Mouse (Mus musculus) hindbrain, embryonic 15.5 days (tissue): ENCODE results near the gene Begain. TPM values are rescaled to one million over a fixed set of nuclear protein-coding genes. Genes with fewer than 3 reads are reported as not detected.

Experiments used
- ATAC-seq: fragments of 200-750 bp; cut with Nextera tagmentation; 2 replicates; pipeline ENCODE4 v1.8.0; 2017; ENCODE audit warnings: low read depth, moderate number of reproducible peaks, moderate TSS enrichment; ENCODE audit not compliant: low FRiP score
- H3K27ac ChIP-seq: fragments of 300-500 bp; sonication (generic); replicated peaks from 2 replicates; pipeline ENCODE4 v1.5.1; 2015; ENCODE audit warnings: mild to moderate bottlenecking, inconsistent platforms
- H3K27me3 ChIP-seq: fragments of 300-500 bp; sonication (generic); 2 replicates; pipeline ENCODE4 v1.6.1; 2015; ENCODE audit warnings: control low read depth, inconsistent platforms
- H3K36me3 ChIP-seq: fragments of 300-500 bp; sonication (generic); 2 replicates; pipeline ENCODE4 v1.6.1; 2015; ENCODE audit warnings: control low read depth, inconsistent platforms
- H3K4me1 ChIP-seq: fragments of 300-500 bp; sonication (generic); replicated peaks from 2 replicates; pipeline ENCODE4 v1.6.1; 2015; ENCODE audit warnings: control low read depth, inconsistent platforms
- H3K4me2 ChIP-seq: fragments of 300-500 bp; sonication (generic); 2 replicates; pipeline ENCODE4 v1.6.1; 2015; ENCODE audit warnings: moderate library complexity, mild to moderate bottlenecking, inconsistent platforms
- H3K4me3 ChIP-seq: fragments of 300-500 bp; sonication (generic); 2 replicates; pipeline ENCODE4 v1.5.1; 2015; ENCODE audit warnings: mild to moderate bottlenecking, inconsistent platforms
- H3K9ac ChIP-seq: fragments of 300-500 bp; sonication (generic); 2 replicates; pipeline ENCODE4 v1.6.1; 2015; ENCODE audit warnings: inconsistent platforms
- H3K9me3 ChIP-seq: fragments of 300-500 bp; sonication (generic); 2 replicates; pipeline ENCODE4 v1.6.1; 2016; ENCODE audit warnings: control low read depth, inconsistent platforms
- WGBS: fragments of 180-500 bp; shearing (Covaris S2); methylation state at CpG from one replicate; pipeline ENCODE4 v1.1.7; 2015; 5-methylcytosine and 5-hydroxymethylcytosine counted together
- polyA plus RNA-seq: library from polyadenylated mRNA; unstranded; fragments of >200 nt; fragmentation: Nextera tagmentation; extraction: Ambion mirVana; gene quantifications from 2 replicates; pipeline ENCODE4 v1.2.1, GENCODE M21; 2015

Gene Begain
- 31.0 and 37.3 TPM in 2 replicates for polyA plus RNA-seq

DNA sequence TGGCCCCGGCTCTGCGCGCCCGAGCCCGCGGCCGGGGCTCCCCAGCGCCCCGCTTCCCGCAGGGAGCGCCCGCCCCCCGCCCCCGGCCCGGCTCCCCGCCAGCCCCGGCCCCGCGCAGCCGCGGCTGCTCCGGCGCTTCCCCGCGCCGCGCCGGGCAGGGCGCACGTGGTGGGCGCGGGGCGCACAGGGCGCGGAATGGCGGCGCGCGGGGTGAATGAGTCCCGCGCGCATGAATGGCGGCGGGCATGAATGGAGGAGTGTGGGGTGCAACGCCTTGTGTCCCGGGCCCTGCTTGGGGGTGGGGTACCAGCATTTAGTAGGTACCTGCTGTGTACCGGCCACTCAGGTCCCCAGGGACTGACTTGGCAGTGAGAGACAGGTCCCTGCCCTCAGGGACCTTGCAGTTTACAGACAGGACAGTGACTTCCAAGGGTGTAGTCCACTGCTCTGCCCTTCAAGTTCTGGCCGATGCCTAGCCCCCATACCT lies at the start of gene Begain:
TSS of gene Begain (minus strand) at position 51 of the 487 bp plus-strand sequence.
- ATAC-seq, result peak; percentile 67; the same call in 1 of the 2 replicates
- peaks cover 18% of the 10 kb centered on the region for H3K4me1 ChIP-seq
- no peaks in the 10 kb centered on the region for H3K9me3 ChIP-seq
- H3K4me2 ChIP-seq, result peak within 1 kb of the TSS; percentile 96
- peak within 1 kb of the TSS; percentile 78 for H3K9ac ChIP-seq
- H3K27ac ChIP-seq, result peak within 1 kb of the TSS; percentile 78
- H3K4me3 ChIP-seq, result peak within 1 kb of the TSS; percentile 64
- H3K36me3 ChIP-seq, result no peaks in the 10 kb centered on the region
- 4% methylated on average over 21 of the region's 48 CpGs for WGBS
- H3K27me3 ChIP-seq, result no peaks in the 10 kb centered on the region

DNA sequence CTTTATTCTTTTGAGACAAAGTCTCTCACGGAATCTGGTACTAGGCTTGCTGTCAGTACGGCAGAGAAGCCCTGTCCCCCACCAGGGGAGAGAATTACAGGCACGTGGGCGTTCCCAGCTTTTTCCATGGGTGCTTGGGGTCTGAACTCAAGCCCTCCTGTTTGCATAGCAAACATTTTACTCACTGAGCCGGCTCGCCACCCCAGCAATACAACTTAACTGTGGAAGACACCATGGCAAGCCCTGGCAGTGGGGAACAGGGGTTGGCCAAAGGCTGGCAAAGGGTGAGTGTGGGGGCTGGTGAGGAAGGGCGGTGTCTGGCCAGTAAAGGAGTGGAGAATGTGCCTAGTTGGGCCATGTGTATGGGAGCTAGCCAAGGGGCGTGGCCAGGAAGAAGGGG lies 47.7 kb upstream of the Begain start:
- no peaks in the 10 kb centered on the region for H3K36me3 ChIP-seq
- 75% methylated on average over 8 of the region's 8 CpGs for WGBS
- H3K9ac ChIP-seq, result no peak overlapping the region
- no peak for ATAC-seq
- peaks cover 12% of the 10 kb centered on the region for H3K4me1 ChIP-seq
- no peak overlapping the region for H3K27ac ChIP-seq
- no peaks in the 10 kb centered on the region for H3K9me3 ChIP-seq
- no peaks in the 10 kb centered on the region for H3K27me3 ChIP-seq
- no peak overlapping the region for H3K4me3 ChIP-seq
- H3K4me2 ChIP-seq, result no peak overlapping the region

DNA sequence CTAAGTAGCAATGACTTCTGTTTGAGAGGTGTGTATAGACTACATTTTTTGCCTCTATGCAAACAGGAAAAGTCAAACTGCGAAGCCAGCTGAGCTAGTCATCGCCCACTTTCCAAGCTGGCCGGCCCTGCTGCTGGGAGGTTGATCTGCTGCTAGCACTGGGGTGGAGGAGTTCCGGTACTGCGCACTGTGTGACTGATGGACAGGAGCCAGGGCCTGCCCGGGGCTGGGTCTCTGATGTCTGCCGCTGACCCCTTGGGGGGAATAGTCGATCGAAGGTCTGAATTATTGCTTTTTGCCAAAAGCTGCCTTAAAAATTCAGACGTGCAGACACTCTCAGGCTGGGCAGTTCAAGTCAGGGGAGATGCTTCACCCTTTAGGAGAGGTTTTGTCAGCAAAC lies 47.1 kb upstream of the Begain start:
- Histone ChIP-seq H3K27me3 (no peaks in the 10 kb centered on the region), H3K9ac (no peak overlapping the region), H3K36me3 (no peaks in the 10 kb centered on the region), H3K9me3 (no peaks in the 10 kb centered on the region), H3K4me1 (peaks cover 12% of the 10 kb centered on the region), H3K4me2 (no peak overlapping the region), H3K27ac (no peak overlapping the region), H3K4me3 (no peak overlapping the region)
- WGBS, result 71% methylated on average over 10 of the region's 10 CpGs
- ATAC-seq, result no peak

DNA sequence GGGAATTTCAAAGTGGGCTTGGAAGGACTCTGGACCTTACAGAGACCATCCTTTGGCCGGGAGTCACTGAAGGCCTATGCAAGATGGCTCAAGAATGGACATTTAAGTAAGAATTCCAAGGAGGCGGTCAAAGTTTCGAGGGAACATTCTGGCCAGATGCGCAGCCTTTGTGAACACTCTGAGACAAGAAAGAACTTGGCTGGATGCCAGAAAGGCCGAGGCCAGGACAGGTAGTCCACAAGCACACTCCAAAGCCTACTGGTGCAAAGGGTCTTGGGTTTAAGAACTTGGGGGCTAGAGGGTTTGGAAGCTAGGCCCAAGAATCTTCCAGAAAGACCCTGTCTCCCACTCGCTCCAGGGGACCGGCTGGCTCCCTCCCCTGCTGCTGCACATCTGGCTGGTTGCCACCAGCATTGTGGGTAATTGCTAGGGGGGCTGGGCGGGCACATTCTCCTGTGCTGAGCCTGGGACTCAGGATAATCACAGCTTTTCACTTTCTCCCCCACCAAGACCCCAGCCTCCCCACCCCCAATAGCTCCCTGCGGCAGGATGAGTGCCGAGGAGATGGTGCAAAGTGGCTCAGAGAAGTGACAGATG lies 45.1 kb upstream of the Begain start:
- ATAC-seq, result 0 out of 2 replicates have a peak, but pooled peaks have one; percentile 38
- H3K9ac ChIP-seq, result no peak overlapping the region
- no peak overlapping the region for H3K27ac ChIP-seq
- no peak overlapping the region for H3K4me2 ChIP-seq
- peaks cover 12% of the 10 kb centered on the region for H3K4me1 ChIP-seq
- no peaks in the 10 kb centered on the region for H3K36me3 ChIP-seq
- no peaks in the 10 kb centered on the region for H3K27me3 ChIP-seq
- H3K9me3 ChIP-seq, result no peaks in the 10 kb centered on the region
- WGBS, result 46% methylated on average over 10 of the region's 10 CpGs
- H3K4me3 ChIP-seq, result no peak overlapping the region

DNA sequence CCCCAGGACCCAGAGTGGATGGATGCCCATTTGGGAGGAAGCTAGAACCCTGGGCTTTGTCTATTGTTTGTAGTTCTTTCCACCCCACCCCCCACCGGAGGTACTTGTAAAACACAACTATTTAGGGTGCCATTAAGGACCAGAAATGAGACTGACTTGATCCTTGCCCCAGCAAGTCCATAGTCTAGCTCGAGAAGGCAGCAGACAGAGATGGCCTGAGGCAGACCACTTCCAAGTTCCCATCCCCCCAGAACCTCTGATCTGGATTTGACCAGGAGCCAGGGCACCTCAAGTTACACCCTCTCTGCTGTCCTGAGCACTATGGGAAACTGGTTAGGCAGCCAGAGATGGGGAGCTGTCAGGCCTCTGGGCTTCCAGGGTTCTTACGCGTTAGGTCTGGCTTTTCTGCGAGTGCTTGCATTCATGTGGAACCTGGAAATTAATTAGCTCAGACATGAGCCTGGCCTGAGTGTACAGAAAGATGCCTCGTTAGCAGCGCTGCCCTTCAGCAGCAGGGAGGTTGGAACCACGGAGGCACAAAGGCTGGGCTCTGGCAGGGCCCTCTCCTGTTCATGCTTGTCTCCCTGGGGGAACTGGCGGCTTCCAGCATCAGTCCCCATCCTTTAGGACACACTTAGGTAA lies 44.5 kb upstream of the Begain start:
- peak; percentile 23; the same call in 1 of the 2 replicates for ATAC-seq
- 43% methylated on average over 9 of the region's 9 CpGs for WGBS
- peaks cover 12% of the 10 kb centered on the region for H3K4me1 ChIP-seq
- H3K27ac ChIP-seq, result no peak overlapping the region
- H3K36me3 ChIP-seq, result no peaks in the 10 kb centered on the region
- H3K4me2 ChIP-seq, result no peak overlapping the region
- H3K9me3 ChIP-seq, result no peaks in the 10 kb centered on the region
- no peaks in the 10 kb centered on the region for H3K27me3 ChIP-seq
- no peak overlapping the region for H3K4me3 ChIP-seq
- H3K9ac ChIP-seq, result no peak overlapping the region

DNA sequence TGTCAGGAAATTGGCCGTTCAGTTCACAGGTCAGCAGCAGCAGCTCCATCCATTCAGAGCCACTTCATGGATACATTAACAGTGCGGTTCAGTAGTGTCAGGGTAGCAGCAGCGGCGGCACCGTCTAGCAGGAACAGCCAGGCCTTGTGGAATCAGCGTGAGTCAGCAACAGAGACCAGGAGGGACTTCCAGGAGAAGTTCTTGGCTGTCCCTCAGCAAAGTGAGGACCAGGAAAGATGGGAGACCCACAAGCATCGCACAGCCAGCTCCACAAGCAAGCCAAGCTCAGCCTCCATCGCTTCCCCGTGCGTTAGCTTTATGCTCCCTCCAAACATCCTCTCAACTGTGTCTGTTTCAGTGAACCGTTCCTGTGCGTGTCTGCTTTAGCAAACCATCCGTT lies 40.9 kb upstream of the Begain start:
- H3K36me3 ChIP-seq, result no peaks in the 10 kb centered on the region
- H3K27ac ChIP-seq, result no peak overlapping the region
- no peaks in the 10 kb centered on the region for H3K27me3 ChIP-seq
- H3K4me3 ChIP-seq, result no peak overlapping the region
- ATAC-seq, result no peak
- no peak overlapping the region for H3K4me2 ChIP-seq
- peaks cover 12% of the 10 kb centered on the region for H3K4me1 ChIP-seq
- 90% methylated on average over 13 of the region's 13 CpGs for WGBS
- H3K9ac ChIP-seq, result no peak overlapping the region
- no peaks in the 10 kb centered on the region for H3K9me3 ChIP-seq

DNA sequence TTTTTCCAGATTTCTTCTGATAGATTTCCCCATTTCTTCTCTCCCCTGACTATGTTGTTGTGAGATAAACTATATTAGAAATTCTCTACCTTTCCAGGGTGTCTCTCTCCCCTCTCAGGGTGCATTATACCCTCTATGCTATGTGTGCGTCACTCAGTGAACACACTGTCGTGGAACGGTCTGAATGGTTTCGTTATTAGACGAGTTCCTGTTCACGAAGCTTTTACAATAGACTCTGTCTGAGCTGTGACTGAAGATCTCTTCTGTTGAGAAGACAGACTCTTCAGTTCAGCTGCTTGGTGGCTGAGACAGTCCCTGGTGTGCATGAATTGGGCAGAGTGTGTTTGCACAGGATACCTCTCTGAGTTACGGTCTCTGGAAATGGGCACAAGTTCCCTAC lies 32.4 kb upstream of the Begain start:
- Histone ChIP-seq H3K9me3 (no peaks in the 10 kb centered on the region), H3K4me2 (no peak overlapping the region), H3K4me1 (no peaks in the 10 kb centered on the region), H3K9ac (no peak overlapping the region), H3K36me3 (no peaks in the 10 kb centered on the region), H3K27me3 (no peaks in the 10 kb centered on the region), H3K27ac (no peak overlapping the region), H3K4me3 (no peak overlapping the region)
- no peak for ATAC-seq
- 86% methylated on average over 7 of the region's 7 CpGs for WGBS

DNA sequence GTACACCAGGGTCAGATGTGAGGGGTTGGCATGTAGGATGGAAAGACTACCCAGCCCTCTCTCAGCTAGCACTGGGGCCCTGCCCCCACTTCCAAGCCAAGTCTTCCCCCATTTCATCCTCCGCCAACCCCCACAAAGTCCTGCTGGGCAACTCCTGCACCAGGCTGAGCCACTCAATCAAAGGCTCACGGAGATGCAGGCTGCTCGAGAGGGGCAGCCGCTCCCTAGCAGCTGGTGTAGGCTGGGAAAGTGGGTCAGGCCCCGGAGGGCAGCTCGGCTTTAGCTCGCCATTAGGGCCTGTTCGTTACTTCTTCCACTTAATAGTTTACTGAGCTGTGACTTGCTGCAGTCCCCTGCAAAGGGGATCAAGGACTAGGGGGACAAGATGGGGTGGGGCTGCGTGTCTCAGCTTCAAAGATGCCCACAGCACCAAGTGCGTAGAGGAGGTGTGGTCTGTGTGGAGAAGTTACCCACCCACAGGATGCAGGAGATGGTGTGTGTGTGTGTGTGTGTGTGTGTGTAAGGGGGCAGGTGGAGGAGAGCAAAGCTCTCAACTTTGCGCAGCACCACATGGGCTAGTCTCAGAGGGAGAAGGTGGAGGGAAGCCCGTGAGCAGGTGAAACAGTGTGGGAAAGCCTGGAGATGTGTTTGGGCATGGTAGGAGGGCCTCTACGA lies 22.6 kb upstream of the Begain start:
- 59% methylated on average over 13 of the region's 13 CpGs for WGBS

DNA sequence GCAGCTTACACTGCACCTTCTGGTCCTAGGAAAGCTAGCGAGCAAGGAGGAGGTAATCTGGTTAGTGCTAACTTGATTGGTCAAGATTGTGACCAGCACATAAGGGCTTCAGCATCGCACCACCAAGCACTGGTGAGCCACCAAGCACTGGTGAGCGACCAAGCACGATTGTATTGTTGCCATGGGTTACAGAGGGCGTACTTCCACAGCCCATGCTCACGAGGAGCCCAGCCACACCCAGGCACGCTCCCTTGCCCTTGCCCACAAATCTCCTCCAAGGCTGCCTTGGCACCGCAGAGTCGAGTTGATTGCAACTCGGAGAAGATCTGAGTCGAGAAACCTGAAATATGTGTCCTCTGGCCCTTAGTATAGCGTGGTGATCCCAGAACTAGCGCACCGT lies 22.0 kb upstream of the Begain start:
- Histone ChIP-seq H3K27ac (no peak overlapping the region), H3K4me1 (peaks cover 6% of the 10 kb centered on the region), H3K4me2 (no peak overlapping the region), H3K9ac (no peak overlapping the region), H3K9me3 (no peaks in the 10 kb centered on the region), H3K4me3 (no peak overlapping the region), H3K36me3 (no peaks in the 10 kb centered on the region), H3K27me3 (no peaks in the 10 kb centered on the region)
- 78% methylated on average over 14 of the region's 14 CpGs for WGBS
- ATAC-seq, result no peak

More for the DNA sequence above, 22.6 kb upstream of the Begain start:
- ATAC-seq, result no peak
- Histone ChIP-seq H3K9ac (no peak overlapping the region), H3K27me3 (no peaks in the 10 kb centered on the region), H3K36me3 (no peaks in the 10 kb centered on the region), H3K4me3 (no peak overlapping the region), H3K27ac (no peak overlapping the region), H3K4me1 (0 out of 2 replicates have a peak, but pooled peaks cover 3% of the 10 kb centered on the region), H3K9me3 (no peaks in the 10 kb centered on the region), H3K4me2 (no peak overlapping the region)

DNA sequence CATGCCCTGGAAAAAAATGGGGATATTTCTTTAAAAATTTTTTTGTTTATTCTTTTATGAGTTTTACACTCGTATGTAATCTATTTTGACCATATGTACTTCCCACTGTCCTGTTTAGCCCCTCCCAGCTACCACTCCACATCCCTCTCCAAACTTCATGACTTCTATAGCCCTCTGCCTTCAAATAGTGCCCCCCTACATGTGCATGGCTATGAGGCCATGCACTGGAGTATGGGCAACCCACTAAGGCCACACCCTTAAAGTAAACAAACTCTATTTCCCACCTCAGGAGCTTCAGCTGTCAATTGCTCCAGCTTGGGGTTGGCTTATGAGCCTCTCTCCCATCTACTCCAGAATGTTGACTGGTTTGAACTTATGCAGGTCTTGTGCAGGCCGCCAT lies 18.1 kb upstream of the Begain start:
- ATAC-seq, result no peak
- 85% methylated on average over 2 of the region's 2 CpGs for WGBS
- H3K27ac ChIP-seq, result no peak overlapping the region

DNA sequence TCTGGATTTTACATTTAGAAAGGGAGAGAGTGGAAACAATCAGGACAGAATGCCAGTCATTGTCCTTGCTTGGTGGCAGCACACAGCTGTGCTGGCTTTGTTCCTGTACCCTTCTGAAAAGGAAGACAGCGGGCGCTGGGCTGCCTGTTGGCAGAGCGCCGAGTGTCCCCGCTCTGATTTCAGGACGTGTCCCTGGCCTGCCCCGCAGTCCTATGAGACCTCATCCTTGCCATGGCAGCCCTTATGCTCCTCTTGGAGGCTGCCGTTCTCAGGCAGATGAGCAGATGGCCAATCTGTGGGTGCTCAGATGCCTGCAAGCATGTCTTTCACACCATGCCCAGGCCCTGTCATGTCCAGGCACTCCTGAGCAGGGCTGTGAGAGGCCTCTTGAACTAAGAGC lies 17.7 kb upstream of the Begain start:
- Histone ChIP-seq H3K9ac (no peak overlapping the region), H3K9me3 (no peaks in the 10 kb centered on the region), H3K4me3 (no peak overlapping the region), H3K27ac (peak overlapping the region; percentile 64), H3K27me3 (no peaks in the 10 kb centered on the region), H3K36me3 (no peaks in the 10 kb centered on the region), H3K4me1 (peaks cover 15% of the 10 kb centered on the region), H3K4me2 (no peak overlapping the region)
- 38% methylated on average over 8 of the region's 8 CpGs for WGBS
- peak; percentile 79 for ATAC-seq

More for the DNA sequence above, 18.1 kb upstream of the Begain start:
- Histone ChIP-seq H3K4me2 (no peak overlapping the region), H3K4me1 (peaks cover 15% of the 10 kb centered on the region), H3K36me3 (no peaks in the 10 kb centered on the region), H3K27me3 (no peaks in the 10 kb centered on the region), H3K9me3 (no peaks in the 10 kb centered on the region), H3K4me3 (no peak overlapping the region), H3K9ac (no peak overlapping the region)

DNA sequence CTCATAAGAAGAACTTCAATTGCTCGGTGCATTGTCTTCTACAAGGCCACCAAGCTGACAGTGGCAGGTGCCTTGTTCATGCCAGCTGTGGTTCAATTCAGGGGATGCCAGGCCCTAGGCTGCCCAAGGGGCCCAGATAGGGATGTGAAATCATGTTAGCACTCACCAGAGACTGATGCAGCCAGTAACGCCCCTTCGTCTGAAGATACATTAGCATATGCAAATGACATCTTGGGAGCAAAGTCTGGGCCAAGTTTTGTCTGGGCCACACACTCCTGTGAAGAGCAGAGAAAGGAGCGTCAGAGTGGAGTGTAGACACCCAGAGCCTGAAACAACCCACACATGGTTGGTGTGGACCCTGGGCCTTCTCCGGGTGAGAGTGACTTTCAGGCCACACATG lies 17.0 kb upstream of the Begain start:
- WGBS, result 41% methylated on average over 5 of the region's 5 CpGs
- Histone ChIP-seq H3K4me2 (no peak overlapping the region), H3K9ac (no peak overlapping the region), H3K4me1 (peaks cover 12% of the 10 kb centered on the region), H3K27me3 (no peaks in the 10 kb centered on the region), H3K36me3 (no peaks in the 10 kb centered on the region), H3K9me3 (no peaks in the 10 kb centered on the region), H3K27ac (peak overlapping the region; percentile 64), H3K4me3 (no peak overlapping the region)
- ATAC-seq, result peak; percentile 59; the same call in 1 of the 2 replicates
